Mouse (Mus musculus) forebrain, embryonic 16.5 days (tissue): ENCODE measurements at regions not wholly inside any gene's neighbourhood (a gene's known extent, or its start where the extent isn't known, plus 50 kb on each side); places are given as distances from the start of the nearest gene placed in this dataset.
A peak's percentile ranks its signal among the peaks of the same experiment; 100 is the strongest.

Experiments
- ATAC-seq: fragments of 200-750 bp; cut with Nextera tagmentation; 2 replicates; pipeline ENCODE4 v1.8.0; 2017; ENCODE audit warnings: mild to moderate bottlenecking, moderate library complexity
- H3K27ac ChIP-seq: fragments of 300-500 bp; sonication (generic); 2 replicates; pipeline ENCODE4 v1.5.1; 2014; ENCODE audit warnings: low read length, control low read depth
- H3K27me3 ChIP-seq: fragments of 300-500 bp; sonication (generic); replicated peaks from 2 replicates; pipeline ENCODE4 v1.6.1; 2014; ENCODE audit warnings: low read length; ENCODE audit not compliant: control insufficient read depth, insufficient read depth
- H3K36me3 ChIP-seq: fragments of 300-500 bp; sonication (generic); 2 replicates; pipeline ENCODE4 v1.6.1; 2014; ENCODE audit not compliant: control insufficient read depth, insufficient read depth
- H3K4me1 ChIP-seq: fragments of 300-500 bp; sonication (generic); replicated peaks from 2 replicates; pipeline ENCODE4 v1.6.1; 2014; ENCODE audit warnings: low read length; ENCODE audit not compliant: control insufficient read depth, insufficient read depth
- H3K4me2 ChIP-seq: fragments of 300-500 bp; sonication (generic); 2 replicates; pipeline ENCODE4 v1.6.1; 2014; ENCODE audit warnings: mild to moderate bottlenecking, low read length, control low read depth
- H3K4me3 ChIP-seq: fragments of 300-500 bp; sonication (generic); replicated peaks from 2 replicates; pipeline ENCODE4 v1.5.1; 2014; ENCODE audit warnings: mild to moderate bottlenecking, low read length, control low read depth
- H3K9ac ChIP-seq: fragments of 300-500 bp; sonication (generic); replicated peaks from 2 replicates; pipeline ENCODE4 v1.6.1; 2014; ENCODE audit warnings: low read depth, low read length, control low read depth
- H3K9me3 ChIP-seq: fragments of 300-500 bp; sonication (generic); 2 replicates; pipeline ENCODE4 v1.6.1; 2016; ENCODE audit warnings: low read length; ENCODE audit not compliant: control insufficient read depth
- WGBS: fragments of 180-500 bp; shearing (Covaris S2); extraction: QIAGEN DNeasy Blood & Tissue Kit; methylation state at CpG from one replicate; pipeline ENCODE4 v1.1.7; 2014; 5-methylcytosine and 5-hydroxymethylcytosine counted together

GRCm38 (mm10) chr7:69326311-69326710 is 577.3 kb upstream of the Arrdc4 start:
- no peak overlapping the region for H3K9ac ChIP-seq
- H3K4me1 ChIP-seq: no peaks in the 10 kb centered on the region
- no peaks in the 10 kb centered on the region for H3K27me3 ChIP-seq
- 59% methylated on average over 2 of the region's 2 CpGs for WGBS
- no peak overlapping the region for H3K4me3 ChIP-seq
- ATAC-seq: peak; percentile 72; the same call in 1 of the 2 replicates
- no peak overlapping the region for H3K4me2 ChIP-seq
- H3K27ac ChIP-seq: no peak overlapping the region
- no peaks in the 10 kb centered on the region for H3K36me3 ChIP-seq
- H3K9me3 ChIP-seq: no peaks in the 10 kb centered on the region

GRCm38 (mm10) chr7:69277056-69277705 is 528.1 kb upstream of the Arrdc4 start:
- Histone ChIP-seq H3K4me2 (no peak overlapping the region), H3K27ac (peak overlapping the region; percentile 84), H3K9me3 (no peaks in the 10 kb centered on the region), H3K27me3 (no peaks in the 10 kb centered on the region), H3K4me1 (peaks cover 4% of the 10 kb centered on the region), H3K4me3 (no peak overlapping the region), H3K36me3 (no peaks in the 10 kb centered on the region), H3K9ac (no peak overlapping the region)
- ATAC-seq: peak; percentile 19; the same call in 1 of the 2 replicates
- 27% methylated on average over 4 of the region's 4 CpGs for WGBS

DNA sequence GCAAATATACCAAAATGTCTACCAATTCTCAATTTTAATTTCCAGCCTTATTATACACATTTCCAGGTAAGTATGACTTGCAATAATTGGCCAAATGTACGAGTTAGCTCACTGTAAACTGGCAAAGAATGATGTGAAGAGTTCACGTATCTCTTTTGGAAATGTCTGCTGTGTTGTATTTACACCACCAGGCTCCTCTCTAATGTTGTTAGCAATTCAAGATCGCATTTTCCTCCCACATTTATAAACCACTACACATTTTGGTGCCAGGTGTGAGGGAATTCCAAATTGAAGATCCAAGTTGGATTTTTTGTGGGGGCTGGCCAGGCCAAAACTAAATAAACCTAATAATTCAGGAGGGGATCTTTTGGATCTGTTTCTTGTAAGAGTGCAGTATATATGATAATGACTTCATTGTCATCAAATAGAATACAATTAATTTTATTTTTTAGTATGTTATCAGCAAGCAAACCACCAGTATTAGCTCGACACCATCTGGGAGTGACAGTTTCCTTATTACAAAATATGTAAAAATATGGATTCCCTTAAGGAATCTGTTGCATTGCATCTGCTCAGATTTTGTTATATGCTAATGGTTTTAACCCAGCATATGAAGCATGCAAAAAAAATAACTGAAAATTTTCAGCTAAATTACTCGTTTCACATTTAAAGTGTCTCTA is 527.5 kb upstream of the Arrdc4 start:
- WGBS: 40% methylated on average over 5 of the region's 5 CpGs
- H3K4me1 ChIP-seq: peaks cover 4% of the 10 kb centered on the region
- H3K27me3 ChIP-seq: no peaks in the 10 kb centered on the region
- H3K9ac ChIP-seq: no peak overlapping the region
- no peaks in the 10 kb centered on the region for H3K36me3 ChIP-seq
- H3K27ac ChIP-seq: peak overlapping the region; percentile 84
- H3K4me3 ChIP-seq: no peak overlapping the region
- peak; percentile 89 for ATAC-seq
- no peaks in the 10 kb centered on the region for H3K9me3 ChIP-seq
- H3K4me2 ChIP-seq: no peak overlapping the region

DNA sequence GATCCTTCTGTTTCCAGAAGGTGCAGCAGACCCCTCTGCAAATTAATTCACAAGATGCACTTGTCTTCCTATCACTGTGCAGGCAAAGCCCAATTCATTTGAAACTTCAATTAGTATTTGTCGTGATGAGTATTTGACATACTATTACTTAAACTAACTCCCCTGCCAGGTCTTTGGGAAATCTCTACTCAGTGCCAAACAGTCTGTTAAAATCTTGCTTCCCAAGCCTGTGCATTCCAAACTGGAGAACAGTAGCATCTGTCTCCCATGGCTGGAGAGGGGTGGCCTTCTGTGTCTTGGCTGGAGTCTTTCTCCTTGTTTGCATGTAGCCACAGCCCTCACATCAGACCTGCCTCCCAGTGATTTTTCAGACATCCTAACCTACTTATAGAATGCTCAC is 524.6 kb upstream of the Arrdc4 start:
- H3K4me3 ChIP-seq: no peak overlapping the region
- no peak overlapping the region for H3K9ac ChIP-seq
- H3K4me1 ChIP-seq: peaks cover 4% of the 10 kb centered on the region
- no peaks in the 10 kb centered on the region for H3K27me3 ChIP-seq
- no peak overlapping the region for H3K27ac ChIP-seq
- ATAC-seq: peak; percentile 65
- no peaks in the 10 kb centered on the region for H3K9me3 ChIP-seq
- no peaks in the 10 kb centered on the region for H3K36me3 ChIP-seq
- H3K4me2 ChIP-seq: no peak overlapping the region
- WGBS: 46% methylated on average over 1 of the region's 1 CpGs

DNA sequence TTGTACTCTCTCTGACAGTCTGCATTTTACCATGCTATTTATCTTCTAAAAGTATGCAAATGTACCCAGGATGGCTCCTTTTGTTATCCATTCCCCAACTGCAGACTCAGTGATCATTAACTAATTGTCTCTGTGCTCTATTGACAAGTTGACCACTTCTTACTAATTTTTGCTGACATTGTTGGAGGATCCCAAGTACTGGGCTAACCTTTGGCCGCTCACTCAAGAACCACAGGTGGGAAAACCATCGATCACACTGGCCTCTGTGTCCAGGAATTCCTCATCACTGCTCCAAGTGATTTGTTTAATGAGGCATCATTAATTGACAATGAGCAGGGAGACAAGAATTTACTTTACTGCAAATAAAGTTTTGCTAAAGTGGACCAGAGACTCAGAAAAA is 495.5 kb upstream of the Arrdc4 start:
- Histone ChIP-seq H3K9ac (no peak overlapping the region), H3K27me3 (no peaks in the 10 kb centered on the region), H3K9me3 (no peaks in the 10 kb centered on the region), H3K27ac (no peak overlapping the region), H3K36me3 (no peaks in the 10 kb centered on the region), H3K4me3 (no peak overlapping the region), H3K4me2 (no peak overlapping the region), H3K4me1 (no peaks in the 10 kb centered on the region)
- no peak for ATAC-seq
- WGBS: 67% methylated on average over 2 of the region's 2 CpGs

DNA sequence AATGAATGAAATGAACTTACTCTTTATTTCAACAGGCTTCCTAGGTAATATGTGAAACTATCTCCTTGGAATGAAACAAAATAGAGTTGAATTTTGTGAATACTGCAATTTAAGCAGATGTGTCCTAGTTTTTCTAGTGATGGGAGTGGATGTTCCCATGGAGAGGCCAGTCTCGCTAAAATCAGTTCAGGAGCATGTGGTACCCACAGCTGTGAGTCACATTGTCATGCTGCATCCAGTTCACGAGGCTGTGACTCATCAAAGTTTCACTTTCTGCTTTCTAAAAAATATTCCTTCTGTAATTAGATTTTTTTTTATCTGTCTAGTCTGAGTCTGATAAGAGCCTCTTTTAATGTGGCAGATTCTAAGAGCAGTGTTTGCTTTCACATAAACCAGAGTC is 484.3 kb upstream of the Arrdc4 start:
- 78% methylated on average over 2 of the region's 2 CpGs for WGBS
- no peak for ATAC-seq

GRCm38 (mm10) chr7:69217871-69218270 is 468.8 kb upstream of the Arrdc4 start:
- 11% methylated on average over 6 of the region's 6 CpGs for WGBS
- Histone ChIP-seq H3K9ac (no peak overlapping the region), H3K4me2 (no peak overlapping the region), H3K36me3 (no peaks in the 10 kb centered on the region), H3K4me1 (peaks cover 11% of the 10 kb centered on the region; the same call in 1 of the 2 replicates), H3K27ac (peak overlapping the region; percentile 82; the same call in 1 of the 2 replicates), H3K4me3 (no peak overlapping the region), H3K27me3 (no peaks in the 10 kb centered on the region), H3K9me3 (no peaks in the 10 kb centered on the region)
- ATAC-seq: peak; percentile 100

More for the DNA sequence above, 484.3 kb upstream of the Arrdc4 start:
- H3K4me2 ChIP-seq: no peak overlapping the region
- H3K27ac ChIP-seq: no peak overlapping the region
- no peaks in the 10 kb centered on the region for H3K36me3 ChIP-seq
- H3K9ac ChIP-seq: no peak overlapping the region
- H3K9me3 ChIP-seq: no peaks in the 10 kb centered on the region
- H3K4me1 ChIP-seq: no peaks in the 10 kb centered on the region
- no peaks in the 10 kb centered on the region for H3K27me3 ChIP-seq
- H3K4me3 ChIP-seq: no peak overlapping the region
